Mouse (Mus musculus) ES-E14 (cell line): ENCODE measurements around the gene Olfr1501. TPM values are rescaled to one million over a fixed set of nuclear protein-coding genes. Genes with fewer than 3 reads are reported as not detected.

ENCODE experiments used
- DNase-seq: peaks from one replicate; pipeline ENCODE4 v3.0.0-alpha.2; 2013; ENCODE audit warnings: low read depth, low spot score
- H3K27ac ChIP-seq: 2 replicates; pipeline ENCODE4 v1.5.1; 2012; ENCODE audit warnings: low read depth, mild to moderate bottlenecking, low read length, moderate library complexity, mixed read lengths; ENCODE audit not compliant: poor library complexity, insufficient read depth, severe bottlenecking
- H3K36me3 ChIP-seq: 2 replicates; pipeline ENCODE4 v1.6.1; 2012; ENCODE audit warnings: mild to moderate bottlenecking, low read length, moderate library complexity, mixed read lengths; ENCODE audit not compliant: control insufficient read depth, poor library complexity, insufficient read depth, severe bottlenecking
- H3K4me1 ChIP-seq, 2 experiments: fragments of 150-350 bp in 1 of 2; sonication (generic) in 1 of 2; 2 replicates each; pipeline ENCODE4 v1.6.1; 2012; ENCODE audit warnings: low read length in 2 of 2, mild to moderate bottlenecking in 1 of 2, mixed read lengths in 1 of 2; ENCODE audit not compliant: control insufficient read depth in 2 of 2, insufficient read depth in 2 of 2, poor library complexity in 1 of 2
- H3K4me3 ChIP-seq, 2 experiments: fragments of 150-350 bp in 1 of 2; sonication (generic) in 1 of 2; 2 replicates each; pipeline ENCODE4 v1.5.1; 2012; ENCODE audit warnings: low read length in 2 of 2, low read depth in 1 of 2, mild to moderate bottlenecking in 1 of 2, mixed read lengths in 1 of 2; ENCODE audit not compliant: insufficient read depth in 1 of 2, poor library complexity in 1 of 2, severe bottlenecking in 1 of 2
- H3K9ac ChIP-seq: 2 replicates; pipeline ENCODE4 v1.6.1; 2012; ENCODE audit warnings: low read depth, mild to moderate bottlenecking, low read length, mixed read lengths; ENCODE audit not compliant: poor library complexity, insufficient read depth, severe bottlenecking
- H3K9me3 ChIP-seq: fragments of 150-350 bp; sonication (generic); 2 replicates; pipeline ENCODE4 v1.6.1; 2012; ENCODE audit warnings: low read depth, mild to moderate bottlenecking, low read length; ENCODE audit not compliant: control insufficient read depth, insufficient read depth
- CHD2 ChIP-seq: IDR thresholded peaks from 2 replicates; pipeline ENCODE4 v1.6.1; 2014; ENCODE audit warnings: mild to moderate bottlenecking, low read depth, low read length, inconsistent platforms
- HCFC1 ChIP-seq: IDR thresholded peaks from 2 replicates; pipeline ENCODE4 v1.6.1; 2012; ENCODE audit warnings: low read length, inconsistent platforms, borderline replicate concordance; ENCODE audit not compliant: insufficient read depth
- MAFK ChIP-seq: IDR thresholded peaks from 2 replicates; pipeline ENCODE4 v1.6.1; 2014; ENCODE audit warnings: mild to moderate bottlenecking, low read depth, low read length, inconsistent platforms; ENCODE audit not compliant: insufficient read depth
- ZC3H11A ChIP-seq: IDR thresholded peaks from 2 replicates; pipeline ENCODE4 v1.6.1; 2012; ENCODE audit warnings: low read depth, mild to moderate bottlenecking, inconsistent platforms, low read length, borderline replicate concordance
- ZNF384 ChIP-seq: IDR thresholded peaks from 2 replicates; pipeline ENCODE4 v1.6.1; 2012; ENCODE audit warnings: low read depth, low read length, inconsistent platforms
- in situ Hi-C, 2 experiments: fragments of 600-800 bp; cut with MboI; formaldehyde crosslinking; loops; one replicate each; pipeline ENCODE4 v1.15.1; 2025; ENCODE audit warnings: low sequenced_read_pairs in 2 of 2, inconsistent platforms in 1 of 2; ENCODE audit not compliant: unreplicated experiment in 2 of 2
- total RNA-seq: library from RNA; depleted of rRNA; stranded (reverse); fragments of 300-350 nt; gene quantifications from 2 replicates; pipeline ENCODE4 v1.2.3, GENCODE M21; 2012; rRNA removed

Olfr1501 gene
- total RNA-seq, 1 experiment = not detected

DNA sequence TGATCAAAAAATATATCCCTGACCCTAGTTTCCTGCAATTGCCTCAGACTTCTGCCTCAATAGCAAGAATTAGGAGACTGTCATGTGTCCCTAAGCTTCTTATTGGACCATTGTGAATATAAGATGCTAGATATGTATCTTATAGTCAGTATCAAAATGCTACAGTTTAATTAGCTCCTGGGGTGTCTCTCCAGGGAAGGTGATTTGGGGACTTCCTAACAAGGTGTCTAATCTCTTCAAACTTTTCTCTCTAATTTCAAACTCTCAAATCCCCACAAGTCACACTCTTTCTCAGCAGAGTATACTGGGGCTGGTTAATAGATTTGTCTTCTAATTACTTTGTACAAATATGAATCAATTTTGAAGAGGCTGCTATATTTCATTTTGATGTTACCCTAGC lies 52.4 kb downstream of the Olfr1501 start, which contains the start of gene Olfr1497:
TSS of gene Olfr1497 (minus strand) at position 101 of the 400 bp plus-strand sequence.
- H3K4me1 ChIP-seq = no peaks in the 10 kb centered on the region; a peak in 1 of 4 replicates
- no peak within 1 kb of the TSS for H3K4me3 ChIP-seq
- DNase-seq = no peak
- no peaks in the 10 kb centered on the region for H3K9me3 ChIP-seq
- no peak within 1 kb of the TSS for H3K9ac ChIP-seq
- in situ Hi-C loops = no loop called here
- no peaks in the 10 kb centered on the region for H3K36me3 ChIP-seq
- no peak within 1 kb of the TSS for H3K27ac ChIP-seq
- TF ChIP-seq CHD2 (no peak), ZC3H11A (no peak), MAFK (no peak), HCFC1 (no peak), ZNF384 (no peak)

Other genes starting within 250 kb of the Olfr1501 start
- not detected in 2 replicates for gene Olfr1487, start 233.3 kb downstream of the Olfr1501 start, total RNA-seq
- gene Olfr1489, start 219.1 kb downstream of the Olfr1501 start, total RNA-seq = not detected in 2 replicates
- not detected in 2 replicates for gene Olfr1490, start 199.6 kb downstream of the Olfr1501 start, total RNA-seq
- not detected in 2 replicates for gene Olfr1491, start 153.4 kb downstream of the Olfr1501 start, total RNA-seq
- not detected in 2 replicates for gene Olfr1493-ps1, start 127.4 kb downstream of the Olfr1501 start, total RNA-seq
- gene Olfr1494, start 111.0 kb downstream of the Olfr1501 start, total RNA-seq = 0.22 and 0.26 TPM in 2 replicates
- gene Olfr1495, start 86.1 kb downstream of the Olfr1501 start, total RNA-seq = 0.48 TPM in 1 of 2 replicates, not detected in the other
- not detected in 2 replicates for gene Olfr1496, start 72.8 kb downstream of the Olfr1501 start, total RNA-seq
- gene Olfr1497, start 52.5 kb downstream of the Olfr1501 start, total RNA-seq = not detected in 2 replicates
- not detected in 2 replicates for gene Olfr1499, start 31.2 kb downstream of the Olfr1501 start, total RNA-seq
- gene Olfr1500, start 20.2 kb downstream of the Olfr1501 start, total RNA-seq = not detected in 2 replicates
- not detected in 2 replicates for gene Olfr1502, start 11.1 kb upstream of the Olfr1501 start, total RNA-seq
- not detected in 2 replicates for gene Olfr1504, start 47.2 kb upstream of the Olfr1501 start, total RNA-seq
- gene Olfr1505, start 62.8 kb upstream of the Olfr1501 start, total RNA-seq = not detected in 2 replicates